Mouse (Mus musculus) heart, postnatal 4 days (tissue): ENCODE results near the gene Pkm. TPM values are rescaled to one million over a fixed set of nuclear protein-coding genes. Genes with fewer than 3 reads are reported as not detected.

Source experiments
- DNase-seq: peaks from one replicate; pipeline ENCODE4 v3.0.0; 2021
- total RNA-seq, 2 experiments: library from RNA; stranded (reverse); gene quantifications; 2 replicates each; pipeline ENCODE4 v1.2.3; 2021

Gene Pkm
- total RNA-seq: 1,000 to 10,000 TPM; 1,087 to 1,151 TPM

DNA sequence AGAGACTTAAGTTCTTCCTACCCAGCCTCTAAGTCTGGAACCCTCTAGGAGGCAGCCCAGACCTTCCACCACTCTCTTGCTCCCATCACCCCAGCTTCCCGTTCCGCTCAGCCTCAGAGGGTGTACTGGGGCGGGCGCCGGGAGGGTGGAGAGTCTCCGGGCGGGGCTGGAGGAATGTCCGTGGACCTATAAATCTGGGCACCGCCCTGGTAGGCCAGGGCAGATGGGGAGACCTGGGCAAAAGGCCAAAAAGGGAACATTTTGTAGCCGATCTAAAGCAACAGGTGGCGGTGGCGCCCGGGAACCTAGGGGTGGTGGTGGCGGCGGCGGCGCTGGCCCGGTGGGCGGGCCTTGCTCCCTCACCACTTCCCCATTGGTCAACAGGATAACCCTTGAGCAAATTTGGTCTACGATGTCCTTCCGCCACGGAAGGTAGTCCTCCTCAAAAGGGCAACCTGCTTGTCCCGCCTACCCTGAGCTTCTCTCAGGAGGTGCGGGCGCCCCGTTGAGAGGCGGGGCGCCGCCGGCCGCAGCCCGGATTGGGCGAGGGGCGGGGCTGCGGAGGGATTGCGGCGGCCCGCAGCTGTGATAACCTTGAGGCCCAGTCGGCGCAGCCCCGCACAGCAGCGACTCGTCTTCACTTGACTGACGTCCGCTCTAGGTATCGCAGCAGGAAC lies at the start of gene Pkm:
TSS of gene Pkm (plus strand) at position 411 of the 677 bp plus-strand sequence.
- DNase-seq: peak; percentile 96

GRCm38 (mm10) chr9:59610950-59611349 lies 45.2 kb upstream of the Pkm start:
- no peak for DNase-seq

- DNase-seq: no peak
Measured at GRCm38 (mm10) chr9:59615797-59616196, 40.4 kb upstream of the Pkm start.

DNA sequence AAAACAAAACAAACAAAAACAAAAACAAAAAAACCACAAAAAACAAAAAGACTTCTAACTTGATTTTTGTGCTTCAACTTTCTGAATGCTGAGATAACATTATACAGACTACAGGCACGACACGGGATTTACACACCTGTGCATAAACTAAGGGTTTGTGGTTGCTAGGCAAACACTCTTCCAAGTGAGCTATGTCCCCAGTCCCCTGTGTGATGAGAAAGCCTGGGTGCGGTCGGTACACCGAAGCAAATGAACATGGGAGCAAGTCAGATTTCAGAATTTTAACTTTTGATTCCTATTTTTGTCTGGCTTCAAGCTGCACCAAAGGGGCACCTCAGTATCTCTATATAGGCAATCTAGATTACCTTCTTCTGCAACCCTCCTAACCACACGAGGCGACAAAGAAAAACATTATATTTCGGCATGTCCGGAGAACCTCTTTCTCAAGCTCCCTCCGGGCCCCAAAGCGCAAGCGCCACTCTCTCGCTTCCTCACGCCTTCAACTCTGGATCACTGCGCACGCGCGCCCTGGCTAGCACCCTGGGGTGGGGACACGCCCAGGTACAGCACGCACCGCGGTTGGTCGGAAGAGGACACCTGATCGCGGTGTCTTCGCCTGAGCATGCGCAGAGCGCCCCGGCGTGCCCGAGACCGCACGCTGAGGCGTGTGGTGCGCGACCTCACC lies 39.4 kb upstream of the Pkm start, which contains the start of gene Parp6:
TSS of gene Parp6 (plus strand) at position 663 of the 685 bp plus-strand sequence.
- DNase-seq: peak; percentile 100

DNA sequence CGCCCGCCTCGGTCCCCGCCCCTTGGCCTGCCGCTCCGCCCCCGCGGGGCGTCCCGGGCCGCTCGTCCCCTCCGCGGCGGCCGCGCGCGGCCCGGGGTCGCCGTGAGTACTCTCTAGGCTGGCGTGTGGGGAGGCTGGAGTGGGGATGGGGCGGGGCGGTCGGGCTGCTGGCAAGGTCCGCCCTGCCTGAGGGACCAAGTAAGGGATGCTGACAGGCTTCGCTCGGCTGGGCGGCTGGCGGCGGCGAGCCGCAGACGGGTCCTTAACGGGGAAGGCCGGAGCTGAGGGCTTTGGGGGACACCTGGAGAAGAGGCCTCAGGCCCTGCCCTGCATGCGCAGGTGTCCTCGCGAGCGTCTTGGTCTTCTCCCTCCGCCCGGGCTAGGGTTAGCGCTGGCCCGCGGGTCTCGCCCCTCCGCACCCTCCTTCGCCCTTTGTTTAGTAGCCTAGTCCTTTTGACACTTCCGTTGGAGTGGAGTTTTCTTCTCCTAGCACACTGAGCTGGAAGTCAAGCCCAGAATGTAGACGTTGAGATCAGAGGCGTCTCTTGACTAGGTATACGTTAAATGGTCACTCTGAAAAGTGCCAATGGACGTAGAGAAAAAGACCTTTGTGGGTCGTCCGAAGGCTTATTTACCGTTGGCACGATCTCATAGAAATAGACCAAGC lies 38.7 kb upstream of the Pkm start:
- DNase-seq: no peak

DNA sequence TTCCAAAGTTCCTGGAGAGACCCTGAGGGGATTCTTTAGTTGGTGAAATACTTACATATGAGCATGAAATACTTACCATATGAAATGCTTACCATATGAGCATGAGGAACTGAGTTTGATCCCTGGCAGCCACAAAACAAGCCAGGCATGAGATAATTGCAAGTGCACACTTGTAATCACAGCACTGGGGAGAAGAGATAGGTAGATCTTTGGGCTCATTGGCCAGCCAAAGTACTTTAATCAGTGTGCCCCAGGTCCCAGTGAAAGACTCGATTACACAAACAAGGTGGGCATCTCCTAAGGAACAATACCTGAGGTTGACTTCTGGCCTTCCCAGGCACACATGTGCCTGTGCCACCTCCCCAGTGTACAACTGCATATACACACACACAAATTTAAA lies 17.8 kb upstream of the Pkm start:
- no peak for DNase-seq

- no peak for DNase-seq
Measured at GRCm38 (mm10) chr9:59639936-59640335, 16.2 kb upstream of the Pkm start.

DNA sequence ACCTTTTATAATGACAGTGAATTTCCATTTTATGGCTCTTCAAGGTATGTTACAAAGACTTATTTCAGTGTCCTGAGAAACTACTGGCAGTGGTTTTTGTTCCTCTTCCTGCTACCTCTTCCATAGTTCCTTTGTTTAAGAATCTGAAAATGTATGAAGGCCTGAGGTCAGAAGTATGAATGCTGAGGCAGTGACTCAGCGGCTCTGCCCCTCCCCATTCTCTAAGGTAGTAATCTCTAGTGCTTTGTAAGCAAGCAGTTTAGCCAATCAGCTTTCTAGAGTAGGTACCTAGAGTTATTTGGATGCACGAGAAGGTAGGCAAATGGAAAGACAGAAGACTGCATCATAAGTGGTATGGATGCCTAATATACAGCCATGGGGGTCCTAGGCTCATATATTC lies 14.8 kb upstream of the Pkm start:
- no peak for DNase-seq

DNA sequence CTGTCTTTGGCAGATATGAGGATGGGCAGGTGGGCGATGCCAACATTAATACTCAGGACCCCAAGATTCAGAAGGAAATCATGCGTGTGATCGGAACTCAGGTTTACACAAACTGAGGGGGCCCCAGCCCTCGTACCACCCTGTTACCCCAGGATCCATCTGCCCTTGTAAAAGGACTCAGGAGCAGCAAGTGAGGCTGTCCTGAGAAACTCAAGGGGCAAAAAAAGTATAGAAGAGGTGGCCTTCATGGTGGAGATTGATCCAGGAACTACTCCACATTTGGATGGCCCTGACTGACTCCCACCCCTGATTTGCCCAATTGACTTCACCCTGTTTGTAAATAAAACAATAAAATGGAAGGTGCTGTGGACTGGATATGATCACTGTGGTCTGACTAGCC lies 6.3 kb upstream of the Pkm start:
- DNase-seq: no peak

DNA sequence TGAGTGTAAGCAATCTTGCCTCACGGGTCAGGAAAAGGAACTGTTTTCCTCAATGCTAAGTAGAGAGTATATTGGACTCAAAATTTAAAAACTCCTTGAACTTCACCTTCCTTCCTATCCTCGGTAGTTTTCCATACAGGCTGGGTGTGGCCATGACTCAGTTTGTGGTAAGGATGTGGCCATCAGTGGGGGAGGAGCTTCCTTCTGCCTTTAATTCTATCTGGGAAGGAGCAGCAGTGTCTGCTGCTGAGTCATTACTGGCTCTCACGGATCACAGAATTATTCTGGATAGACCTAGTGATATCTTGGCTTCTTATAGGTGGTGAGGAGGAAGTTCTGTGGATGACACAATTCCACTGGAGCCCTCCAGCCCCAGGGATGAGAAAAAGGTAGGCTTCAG lies 2.8 kb upstream of the Pkm start:
- no peak for DNase-seq

DNA sequence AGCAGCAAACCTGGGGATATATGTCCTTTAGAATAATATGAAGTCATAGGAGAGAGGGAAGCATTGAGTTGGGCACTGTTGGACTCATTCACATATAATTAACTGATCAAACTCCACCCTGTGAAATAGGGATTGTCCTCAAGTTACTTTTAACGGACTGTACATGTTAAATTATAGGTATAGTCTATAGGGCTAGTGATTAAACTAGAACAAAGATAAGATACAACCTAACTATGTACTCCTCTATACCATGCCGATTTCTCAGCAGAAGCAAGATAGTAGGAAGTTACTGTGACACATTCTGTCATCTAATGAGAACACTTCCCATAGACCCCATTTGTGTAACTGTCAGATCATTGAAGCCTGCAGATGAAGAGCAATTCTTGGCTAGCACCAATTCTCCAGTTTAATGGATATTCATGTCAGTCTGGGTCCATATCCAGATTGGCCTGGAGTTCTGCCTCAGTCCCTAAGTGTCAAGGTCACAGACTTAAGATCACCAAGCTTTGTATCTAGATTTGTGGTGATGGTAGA lies 1.7 kb upstream of the Pkm start:
- DNase-seq: no peak

DNA sequence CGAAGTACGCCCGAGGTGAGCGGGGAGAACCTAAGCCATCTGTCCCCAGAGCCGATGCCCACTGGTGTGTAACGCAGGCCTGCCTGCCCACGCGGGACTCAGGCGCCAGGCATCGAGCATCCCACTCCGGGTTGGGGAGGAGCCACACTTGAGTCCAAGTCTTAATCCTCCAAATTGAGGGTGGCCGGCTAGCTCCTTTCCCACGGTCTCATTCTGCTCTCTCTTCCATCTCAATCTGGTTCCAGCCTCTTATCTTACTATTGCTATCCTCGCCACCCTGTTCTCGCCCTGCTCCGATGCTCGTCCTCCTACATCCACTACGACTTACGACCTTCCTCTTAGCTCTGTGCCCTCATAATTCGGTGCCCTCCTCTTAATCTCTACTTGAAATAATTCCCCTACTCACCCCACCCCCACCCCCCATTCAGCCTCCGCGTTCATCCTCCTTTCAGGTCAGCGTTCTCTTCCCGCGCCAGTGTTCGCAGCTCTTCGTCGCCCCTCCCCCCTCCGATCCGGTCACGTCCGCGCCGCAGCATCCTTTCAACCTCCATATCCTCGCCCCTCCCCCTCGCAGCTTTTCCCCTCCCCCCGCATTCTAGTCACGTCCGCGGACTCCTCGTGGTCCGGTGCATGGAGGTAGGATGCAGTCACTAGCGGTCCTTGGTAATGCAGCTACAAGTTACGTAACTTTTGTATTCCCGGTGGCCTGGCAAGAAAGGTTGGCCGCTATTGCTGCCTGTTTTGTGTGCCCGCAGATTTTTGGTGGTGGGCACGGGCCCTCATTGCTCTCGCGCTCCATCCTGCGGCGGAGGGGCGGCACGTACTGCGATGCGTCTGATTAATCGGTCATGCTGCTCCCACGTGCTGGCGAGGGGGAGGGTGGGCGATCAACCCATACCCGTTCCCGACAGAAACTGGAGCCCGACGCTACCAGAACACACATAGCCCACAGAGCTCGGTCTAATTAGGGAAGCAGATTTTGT lies 758 bp downstream of the Pkm start:
- DNase-seq: peak; percentile 88

DNA sequence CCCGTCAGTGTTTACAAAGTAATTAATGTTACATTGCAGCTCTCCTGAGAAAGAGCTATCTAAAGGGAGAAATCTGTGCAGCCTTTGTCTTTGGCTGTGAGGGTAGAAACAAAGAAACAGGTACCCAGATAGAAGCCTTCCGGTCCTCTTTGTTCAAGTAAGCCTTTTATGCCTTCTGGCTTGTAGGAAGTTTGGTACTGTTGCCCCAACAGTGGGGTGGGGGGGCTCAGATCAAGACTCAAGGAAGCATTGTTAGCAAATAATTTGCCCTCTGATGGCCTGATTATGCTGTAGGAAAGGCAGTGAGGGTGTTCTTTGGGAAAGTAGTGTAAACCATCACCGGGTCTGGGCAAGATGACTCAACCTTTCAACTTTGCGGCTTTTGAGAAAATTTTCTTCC lies 2.0 kb downstream of the Pkm start:
- no peak for DNase-seq

- DNase-seq: peak; percentile 92
Measured at GRCm38 (mm10) chr9:59659036-59660026, 3.2 kb downstream of the Pkm start.

GRCm38 (mm10) chr9:59660421-59660820 lies 4.3 kb downstream of the Pkm start:
- peak; percentile 55 for DNase-seq

GRCm38 (mm10) chr9:59661298-59661975 lies 5.3 kb downstream of the Pkm start:
- DNase-seq: no peak

DNA sequence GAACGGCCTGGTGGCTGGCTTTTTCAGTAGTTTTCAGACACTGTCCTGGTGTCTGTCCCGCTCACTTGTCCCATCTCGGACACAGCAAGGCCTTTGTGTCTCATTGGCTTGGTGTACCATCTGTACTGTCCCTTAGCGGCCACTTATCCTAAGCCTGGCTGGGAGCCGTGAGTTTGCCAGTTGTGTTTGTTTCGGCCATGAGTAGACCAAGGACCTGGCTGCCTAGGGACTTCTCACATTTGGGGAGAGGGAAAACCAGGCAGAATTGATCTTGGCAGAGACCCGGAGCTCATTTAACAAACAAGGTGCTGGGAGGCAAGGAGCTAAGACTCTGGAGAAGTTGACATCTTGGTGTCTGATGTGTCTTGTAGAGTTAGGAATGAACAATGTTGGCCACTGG lies 7.1 kb downstream of the Pkm start:
- no peak for DNase-seq

DNA sequence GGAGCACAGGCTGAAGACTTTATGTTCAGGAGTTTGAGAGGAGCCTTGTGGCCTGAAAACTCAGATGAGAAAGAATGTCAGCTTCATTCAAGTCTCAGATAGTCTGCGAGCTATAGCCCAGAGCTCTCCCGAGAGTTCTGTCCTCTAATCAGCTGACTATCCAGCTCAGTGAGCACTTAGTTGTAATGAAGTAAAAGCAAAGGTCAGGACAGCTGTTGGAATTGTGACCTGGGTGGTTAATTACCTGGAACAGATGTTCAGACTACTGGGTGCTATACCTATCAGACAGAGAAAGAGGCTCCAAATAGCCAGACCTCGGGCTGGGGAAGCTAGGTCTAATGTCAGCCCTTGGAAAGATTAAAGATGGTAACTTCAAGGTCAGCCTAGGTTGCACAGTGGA lies 7.8 kb downstream of the Pkm start:
- no peak for DNase-seq

DNA sequence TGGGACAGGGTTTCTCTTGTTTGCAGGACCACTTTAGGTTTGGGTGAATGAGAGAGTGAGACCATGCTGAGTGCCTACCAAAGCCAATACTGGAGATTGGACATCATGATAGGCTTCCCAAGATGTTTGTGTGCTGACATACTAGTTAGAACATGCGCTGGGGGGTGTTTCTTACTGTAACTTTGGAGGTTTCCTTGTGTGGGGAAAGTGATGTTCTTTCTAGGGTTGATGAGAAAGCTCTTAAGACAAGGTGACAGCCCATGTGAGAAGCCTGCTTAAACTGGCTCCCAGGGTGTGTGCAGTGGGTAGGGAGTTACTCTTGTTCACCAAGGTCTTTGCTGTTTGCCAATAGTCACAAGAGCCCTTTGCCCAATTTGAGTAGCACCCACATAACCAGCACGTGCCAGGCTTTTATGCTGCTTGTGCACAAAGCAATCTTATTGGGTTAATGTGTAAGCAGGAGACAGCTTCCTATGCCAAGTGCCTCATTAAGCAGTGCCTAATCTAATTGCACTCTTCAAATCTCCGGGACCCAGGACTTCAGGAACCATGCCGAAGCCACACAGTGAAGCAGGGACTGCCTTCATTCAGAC lies 8.6 kb downstream of the Pkm start:
- DNase-seq: no peak

GRCm38 (mm10) chr9:59666016-59666415 lies 9.8 kb downstream of the Pkm start:
- no peak for DNase-seq
